Mouse (Mus musculus) right cerebral cortex, postnatal 14 days (tissue): ENCODE results near the gene Naa25.
A peak's percentile ranks its signal among the peaks of the same experiment; 100 is the strongest.

Experiments used
- DNase-seq: peaks from one replicate; pipeline ENCODE4 v3.0.0; 2022

Naa25 gene

DNA sequence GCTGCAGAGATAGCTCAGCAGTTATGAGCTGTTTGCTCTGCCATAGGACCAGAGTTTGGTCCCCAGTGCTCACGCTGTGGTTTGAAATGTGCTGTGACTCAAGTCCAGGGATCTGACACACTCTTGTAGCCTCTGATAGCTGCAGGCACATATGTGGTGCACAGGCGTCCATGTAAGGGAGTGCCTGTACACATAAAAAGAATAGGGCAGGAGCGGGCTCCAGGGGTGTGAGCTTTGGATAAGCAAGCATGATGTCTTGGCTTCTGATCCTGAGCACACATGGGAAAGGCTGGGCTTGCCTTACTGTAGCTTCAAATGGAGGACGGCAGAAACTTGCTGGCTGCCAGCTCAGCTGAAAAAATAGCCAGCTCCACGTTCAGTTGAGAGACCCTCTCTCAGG is 2.1 kb upstream of the Naa25 start:
- DNase-seq, result no peak

DNA sequence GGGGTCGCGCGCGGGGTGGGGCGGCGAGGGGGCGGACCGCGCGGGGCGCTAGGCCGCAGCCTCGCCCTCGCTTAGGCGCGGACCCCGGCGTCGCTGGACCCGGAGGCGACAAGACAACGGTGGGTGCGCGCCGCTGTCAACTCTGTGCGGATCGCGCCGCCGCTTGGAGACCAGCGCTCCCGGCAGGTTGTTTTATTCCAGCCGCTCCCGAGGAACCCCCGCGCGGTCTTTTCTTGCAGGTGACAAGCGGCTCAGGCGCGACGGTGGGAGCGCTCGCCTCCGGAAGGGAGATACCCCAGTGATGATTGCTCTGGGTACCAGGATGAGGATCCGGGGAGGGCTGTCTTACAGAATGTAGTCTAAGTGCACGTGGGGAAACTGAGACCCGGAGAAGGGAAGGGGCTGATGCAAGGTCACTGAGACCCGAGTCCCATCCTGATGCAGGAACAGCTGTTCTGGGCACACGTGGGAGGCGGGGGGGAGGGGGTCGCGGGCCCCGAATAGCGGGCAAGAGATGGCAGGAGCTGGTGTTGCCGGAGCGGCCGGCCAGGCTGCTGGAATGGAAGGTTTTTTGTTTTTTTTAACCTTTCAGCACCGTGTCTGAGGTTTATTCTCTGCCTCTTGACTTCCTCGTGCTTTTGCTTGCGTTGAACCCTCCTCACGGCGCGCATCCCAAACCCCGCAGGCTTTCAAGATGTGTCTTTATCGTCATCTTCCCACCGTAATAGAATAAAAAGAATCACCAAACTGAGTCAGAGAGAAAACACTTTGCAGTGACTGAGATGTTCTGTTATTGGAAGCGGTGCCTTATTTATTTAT is 619 bp downstream of the Naa25 start:
- DNase-seq, result peak; percentile 54

- DNase-seq, result no peak
Measured at GRCm38 (mm10) chr5:121398965-121399462, 1.3 kb downstream of the Naa25 start.

DNA sequence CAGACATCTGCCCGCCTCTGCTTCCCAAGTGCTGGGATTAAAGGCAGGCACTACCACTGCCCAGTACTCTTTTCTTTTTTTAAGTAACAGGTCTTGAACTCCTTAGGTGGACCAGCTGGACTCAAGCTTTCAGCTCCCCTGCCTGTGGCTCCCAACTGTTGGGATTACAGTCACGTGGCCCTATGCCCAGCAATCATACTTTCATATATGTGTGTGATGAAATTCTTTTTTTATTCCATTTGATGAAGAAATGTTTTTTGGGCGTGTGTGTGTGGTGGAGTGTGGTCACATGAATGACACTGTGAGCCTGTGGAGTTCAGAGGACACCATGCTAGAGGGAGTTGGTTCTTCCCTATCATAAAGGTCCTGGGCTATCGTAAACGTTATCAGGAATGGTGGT is 1.8 kb downstream of the Naa25 start:
- no peak for DNase-seq

- no peak for DNase-seq
Measured at GRCm38 (mm10) chr5:121400064-121400463, 2.3 kb downstream of the Naa25 start.

- DNase-seq, result no peak
Measured at GRCm38 (mm10) chr5:121400849-121401248, 3.1 kb downstream of the Naa25 start.

- DNase-seq, result no peak
Measured at GRCm38 (mm10) chr5:121407856-121408255, 10.1 kb downstream of the Naa25 start.

DNA sequence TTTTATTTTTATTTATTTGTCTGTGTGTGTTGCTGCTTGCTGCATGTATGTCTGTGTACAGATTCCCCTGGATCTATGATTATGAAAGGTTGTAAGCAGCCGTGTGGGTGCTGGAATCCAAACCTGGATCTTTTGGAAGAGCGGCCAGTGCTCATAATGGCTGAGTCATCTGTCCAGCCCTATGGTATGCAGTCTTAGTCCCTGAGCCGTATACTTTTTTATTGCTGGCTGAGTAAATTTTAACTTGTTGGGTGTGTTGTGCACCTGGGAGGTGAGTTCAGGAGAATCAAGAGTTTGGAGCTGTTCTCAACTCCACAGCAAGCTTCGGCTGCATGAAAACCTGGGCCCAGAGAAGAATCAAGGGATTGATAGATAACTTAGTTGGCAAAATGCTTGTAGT is 13.2 kb downstream of the Naa25 start:
- no peak for DNase-seq

DNA sequence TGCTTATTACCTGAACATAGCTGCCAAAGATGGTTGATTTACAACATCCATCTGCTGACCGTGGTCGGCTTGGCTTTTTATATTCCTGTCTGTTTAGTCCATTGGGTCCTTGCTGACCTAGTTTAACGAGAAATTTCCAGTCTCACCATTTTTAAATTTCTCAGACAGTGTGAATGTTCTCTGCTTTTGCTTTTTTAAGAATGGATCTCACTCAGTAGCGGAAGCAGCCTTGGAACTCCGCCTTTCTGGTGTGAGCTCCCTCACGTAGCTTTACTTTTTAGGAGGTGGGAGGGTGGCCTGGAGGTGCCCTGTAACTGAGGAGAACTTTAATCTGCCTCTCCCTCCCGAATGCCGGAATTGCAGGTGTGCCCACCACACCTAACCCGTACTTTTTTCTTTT is 23.0 kb downstream of the Naa25 start:
- DNase-seq, result no peak

- no peak for DNase-seq
Measured at GRCm38 (mm10) chr5:121422787-121423186, 25.1 kb downstream of the Naa25 start.

DNA sequence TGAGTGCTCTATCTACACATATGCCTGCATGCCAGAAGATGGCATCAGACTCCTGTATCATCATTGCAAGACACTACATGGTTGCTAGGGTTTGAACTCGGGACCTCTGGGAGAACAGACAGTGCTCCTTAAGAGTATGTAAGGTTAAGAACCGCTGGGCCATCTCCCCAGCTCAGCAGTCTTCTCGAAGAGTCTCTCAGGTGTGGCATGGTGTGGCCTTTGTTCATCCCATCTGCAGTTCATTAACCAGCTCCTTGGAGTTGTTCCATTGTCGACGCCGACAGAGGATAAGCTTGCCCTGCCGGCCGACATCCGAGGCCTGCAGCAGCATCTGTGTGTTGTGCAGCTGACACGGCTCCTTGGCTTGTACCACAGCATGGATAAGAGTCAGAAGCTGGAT is 25.6 kb downstream of the Naa25 start:
- DNase-seq, result no peak

DNA sequence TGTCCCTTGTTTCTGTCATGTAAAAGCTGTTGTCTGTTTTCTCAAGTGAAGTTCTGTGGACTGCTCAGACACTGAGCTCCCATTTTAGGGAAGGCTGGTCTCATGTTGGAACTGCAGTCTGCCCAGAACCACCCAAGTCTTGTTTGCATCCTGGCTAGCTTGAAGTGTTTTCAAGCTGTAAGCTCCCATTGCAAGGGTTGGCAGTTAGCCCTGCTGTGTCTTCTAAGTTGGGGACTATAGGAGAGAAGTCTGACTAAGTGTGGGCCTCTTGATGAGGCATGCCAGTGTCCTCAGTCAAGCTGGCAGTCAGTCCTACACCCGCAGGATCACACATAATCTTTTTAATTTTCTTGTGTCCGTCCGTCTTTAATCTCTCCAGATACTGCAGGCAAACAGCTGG is 31.2 kb downstream of the Naa25 start:
- DNase-seq, result no peak

- DNase-seq, result peak; percentile 18
Measured at GRCm38 (mm10) chr5:121438131-121438530, 40.4 kb downstream of the Naa25 start.

DNA sequence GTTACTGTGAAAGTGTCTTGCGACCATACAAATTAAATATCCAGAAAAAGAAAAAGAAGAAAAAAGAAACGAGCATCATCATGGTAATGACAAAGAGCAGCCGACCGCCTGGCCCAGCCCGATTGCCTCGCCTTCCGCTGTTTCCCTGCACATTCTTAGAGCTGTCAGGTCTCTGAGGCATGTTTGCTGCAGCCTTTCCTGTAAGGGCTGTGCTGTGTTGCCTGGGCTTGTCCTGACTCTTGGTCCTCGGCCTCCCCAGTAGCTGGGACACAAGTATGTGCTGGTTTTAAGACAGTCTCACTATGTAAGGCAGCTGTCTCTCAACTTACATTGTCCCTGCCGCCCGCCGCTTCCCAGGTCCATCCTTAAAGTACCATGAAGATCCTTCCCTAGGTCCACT is 41.0 kb downstream of the Naa25 start:
- no peak for DNase-seq

DNA sequence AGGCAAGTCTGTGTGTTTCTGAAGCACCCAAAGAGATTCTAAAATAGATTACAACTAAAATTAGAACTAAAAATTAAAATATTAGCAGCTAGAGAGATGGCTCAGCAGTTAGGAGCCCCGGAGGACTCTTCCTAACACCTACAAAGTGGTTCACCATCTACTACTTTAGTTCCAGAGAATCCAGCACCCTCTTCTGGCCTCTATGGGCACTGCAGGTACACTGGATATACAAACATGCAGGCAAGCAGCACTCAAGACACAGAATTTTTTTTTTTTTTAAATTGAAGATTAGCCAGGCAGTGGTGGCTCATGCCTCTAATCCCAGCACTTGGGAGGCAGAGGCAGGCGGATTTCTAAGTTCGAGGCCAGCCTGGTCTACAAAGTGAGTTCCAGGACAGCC is 45.8 kb downstream of the Naa25 start:
- DNase-seq, result peak; percentile 71

- no peak for DNase-seq
Measured at GRCm38 (mm10) chr5:121444870-121445269, 47.1 kb downstream of the Naa25 start.

GRCm38 (mm10) chr5:121448450-121448849 is 50.7 kb downstream of the Naa25 start:
- peak; percentile 22 for DNase-seq

- peak; percentile 57 for DNase-seq
Measured at GRCm38 (mm10) chr5:121449976-121450375, 52.2 kb downstream of the Naa25 start.

- DNase-seq, result no peak
Measured at GRCm38 (mm10) chr5:121450476-121450875, 52.7 kb downstream of the Naa25 start.

GRCm38 (mm10) chr5:121451203-121451602 is 53.5 kb downstream of the Naa25 start:
- DNase-seq, result no peak

DNA sequence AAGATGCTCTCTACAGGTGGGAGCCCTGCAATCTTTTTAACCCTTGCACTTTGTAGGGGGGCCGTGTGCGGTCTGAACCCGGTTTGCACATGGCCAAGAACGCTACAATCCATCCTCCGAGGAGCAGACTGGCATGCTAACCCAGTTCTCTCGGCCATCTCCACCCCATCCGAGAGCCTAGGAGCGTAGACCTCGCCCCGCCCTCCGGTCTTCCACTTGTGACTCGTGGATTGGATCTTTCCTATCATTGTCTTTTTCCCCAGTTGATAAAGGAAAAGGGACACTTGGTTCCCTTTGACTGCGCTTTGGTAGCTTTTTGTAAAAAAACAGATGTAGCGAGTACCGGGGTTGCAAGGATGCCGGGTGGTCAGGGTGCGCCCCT is 53.9 kb downstream of the Naa25 start, which contains the start of gene Tmem116:
Gene Tmem116 (plus strand): TSS at position 250 of the 382 bp plus-strand sequence.
- DNase-seq, result no peak

GRCm38 (mm10) chr5:121452026-121452869 is 54.5 kb downstream of the Naa25 start, which contains the start of gene Erp29:
TSS of gene Erp29 (minus strand) at chr5:121452506.
- peak; percentile 99 for DNase-seq

DNA sequence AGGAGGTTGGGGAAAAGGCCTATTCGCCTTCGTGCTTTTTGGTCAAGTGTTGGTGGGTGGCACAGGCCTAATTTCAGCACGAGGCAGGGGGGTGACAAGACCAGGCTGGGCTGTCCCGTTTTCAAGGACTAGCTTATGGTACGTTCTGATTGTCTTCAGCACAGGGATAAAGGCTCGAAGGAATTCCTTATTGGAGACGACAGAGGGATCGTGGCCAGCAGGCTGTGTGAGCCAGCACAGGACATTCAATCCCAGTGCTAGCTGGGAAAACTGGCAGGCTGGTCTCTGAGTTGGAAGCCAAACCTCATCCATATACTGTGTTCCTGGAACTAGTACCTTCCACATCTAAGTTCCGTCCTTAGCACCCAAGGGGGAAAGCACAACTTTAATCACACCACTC is 55.2 kb downstream of the Naa25 start:
- no peak for DNase-seq
